Mouse (Mus musculus) hindbrain, embryonic 12.5 days (tissue): ENCODE measurements around the gene Gm3164. TPM values are rescaled to one million over a fixed set of nuclear protein-coding genes. Genes with fewer than 3 reads are reported as not detected.
"Not testable (repeated sequence)": the region's sequence is repeated elsewhere in the genome, so short reads cannot be mapped to it uniquely, and the experiment has no call there.

Experiments used
- ATAC-seq: fragments of 200-750 bp; cut with Nextera tagmentation; 2 replicates; pipeline ENCODE4 v1.8.0; 2017; ENCODE audit warnings: moderate TSS enrichment; ENCODE audit not compliant: low FRiP score
- H3K27ac ChIP-seq: fragments of 300-500 bp; sonication (generic); 2 replicates; pipeline ENCODE4 v1.5.1; 2016; ENCODE audit warnings: mild to moderate bottlenecking
- H3K27me3 ChIP-seq: fragments of 300-500 bp; sonication (generic); 2 replicates; pipeline ENCODE4 v1.6.1; 2016; ENCODE audit warnings: mild to moderate bottlenecking
- H3K36me3 ChIP-seq: fragments of 300-500 bp; sonication (generic); 2 replicates; pipeline ENCODE4 v1.6.1; 2016; ENCODE audit warnings: mild to moderate bottlenecking
- H3K4me1 ChIP-seq: fragments of 300-500 bp; sonication (generic); 2 replicates; pipeline ENCODE4 v1.6.1; 2016
- H3K4me2 ChIP-seq: fragments of 300-500 bp; sonication (generic); replicated peaks from 2 replicates; pipeline ENCODE4 v1.6.1; 2016; ENCODE audit warnings: mild to moderate bottlenecking
- H3K4me3 ChIP-seq: fragments of 300-500 bp; sonication (generic); 2 replicates; pipeline ENCODE4 v1.5.1; 2016; ENCODE audit warnings: mild to moderate bottlenecking
- H3K9ac ChIP-seq: fragments of 300-500 bp; sonication (generic); 2 replicates; pipeline ENCODE4 v1.6.1; 2016; ENCODE audit warnings: mild to moderate bottlenecking, moderate library complexity
- H3K9me3 ChIP-seq: fragments of 300-500 bp; sonication (generic); replicated peaks from 2 replicates; pipeline ENCODE4 v1.6.1; 2016; ENCODE audit warnings: mild to moderate bottlenecking
- WGBS: fragments of 180-500 bp; shearing (Covaris S2); methylation state at CpG from one replicate; pipeline ENCODE4 v1.1.7; 2016; 5-methylcytosine and 5-hydroxymethylcytosine counted together
- polyA plus RNA-seq: library from polyadenylated mRNA; unstranded; fragments of >200 nt; fragmentation: Nextera tagmentation; extraction: Ambion mirVana; gene quantifications from 2 replicates; pipeline ENCODE4 v1.2.1, GENCODE M21; 2016

Gm3164 gene
- polyA plus RNA-seq, 1 experiment from 2014 or later: 0.93 TPM

GRCm38 (mm10) chr14:4430692-4431091, 15.4 kb downstream of the Gm3164 start, which contains the start of gene Gm3173:
Gene Gm3173 (plus strand): TSS chr14:4430992.
- not testable (repeated sequence) for H3K36me3 ChIP-seq, ATAC-seq, H3K27me3 ChIP-seq, H3K9me3 ChIP-seq, H3K4me3 ChIP-seq, H3K4me2 ChIP-seq, H3K4me1 ChIP-seq, H3K9ac ChIP-seq, H3K27ac ChIP-seq

GRCm38 (mm10) chr14:4481445-4481844, 66.2 kb downstream of the Gm3164 start, which contains the start of gene Gm3182:
Gene Gm3182 (plus strand): TSS chr14:4481745.
- 78% methylated on average over 1 of the region's 2 CpGs for WGBS
- H3K27ac ChIP-seq, H3K27me3 ChIP-seq, H3K9ac ChIP-seq, H3K4me3 ChIP-seq, H3K36me3 ChIP-seq, ATAC-seq, H3K4me1 ChIP-seq, H3K9me3 ChIP-seq, H3K4me2 ChIP-seq: not testable (repeated sequence)

Other genes with a start within 250 kb of the Gm3164 start
- gene Gm2974, start 232.9 kb upstream of the Gm3164 start, polyA plus RNA-seq: 1.6 and 2.2 TPM in 2 replicates
- gene Gm3138, start 165.8 kb upstream of the Gm3164 start, polyA plus RNA-seq: not detected in 2 replicates
- gene Gm3149, start 98.2 kb upstream of the Gm3164 start, polyA plus RNA-seq: not detected in 2 replicates
- 0.94 and 1.4 TPM in 2 replicates for gene 2610042L04Rik, start 80.7 kb upstream of the Gm3164 start, polyA plus RNA-seq
- not detected in 2 replicates for gene Gm3159, start 17.9 kb upstream of the Gm3164 start, polyA plus RNA-seq
- not detected in 2 replicates for gene Gm3173, start 15.5 kb downstream of the Gm3164 start, polyA plus RNA-seq
- not detected in 2 replicates for gene Gm3182, start 66.3 kb downstream of the Gm3164 start, polyA plus RNA-seq
- gene Gm3047, start 140.0 kb downstream of the Gm3164 start, polyA plus RNA-seq: not detected in 2 replicates
- gene Gm8159, start 216.9 kb downstream of the Gm3164 start, polyA plus RNA-seq: not detected in 2 replicates
- gene Gm3239, start 248.7 kb downstream of the Gm3164 start, polyA plus RNA-seq: 0.23 TPM in 1 of 2 replicates, not detected in the other